8 mouse cellular contexts compared by ENCODE assay signal in the genomic region with DNA sequence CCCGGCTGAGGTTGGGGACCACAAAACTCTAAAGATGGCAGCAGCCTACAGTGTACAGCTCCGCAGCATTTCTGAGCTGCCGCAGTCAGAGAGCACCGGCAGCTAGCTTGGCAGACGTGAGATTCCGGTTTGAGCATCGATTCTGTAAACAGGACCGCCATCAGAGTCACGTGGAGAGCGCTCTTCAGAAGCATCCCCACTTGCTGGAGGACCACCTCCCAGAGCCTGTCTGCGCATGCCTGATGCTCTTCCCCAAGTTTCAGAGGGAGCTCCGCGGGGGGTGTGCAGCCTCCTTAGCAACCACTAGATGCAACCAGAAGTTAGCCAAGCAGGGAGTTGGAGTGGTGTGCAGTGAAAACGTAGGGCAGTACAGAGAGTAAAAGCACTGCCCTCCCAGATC. TPM values are rescaled to one million over a fixed set of nuclear protein-coding genes. Genes with fewer than 3 reads are reported as not detected.
DNase-seq lines count a peak whose midpoint lies in the region; ATAC-seq and TF ChIP-seq lines count a peak whose summit lies in the region.

No protein-coding gene starts in this region.

- no peak for TF ChIP-seq POLR2A in lung, adult 2 months (IDR thresholded peaks at IDR 0.05; ENCODE audit: borderline replicate concordance, extremely low read depth, low read depth, low read length)

- DNase-seq in lung, embryonic 14.5 days = peak; percentile 68
- no peak for DNase-seq in lung, adult 2 months
- peak; percentile 8 to 18 for DNase-seq in frontal cortex, postnatal 25 days (ENCODE audit: low spot score in 2 of 2)
- DNase-seq in lung, postnatal 0 days (ENCODE audit: low spot score) = peak; percentile 22
- DNase-seq in right cerebral cortex, postnatal 25 days = peak; percentile 39
- DNase-seq in thymus, postnatal 36 days = no peak
- DNase-seq in kidney, adult 9 months = no peak

- no peak overlapping the region for H3K9ac ChIP-seq in lung, embryonic 14.5 days
- H3K9ac ChIP-seq in intestine, postnatal 0 days (ENCODE audit: low read depth, low read length) = no peak overlapping the region
- H3K9ac ChIP-seq in lung, postnatal 0 days (replicated peaks; ENCODE audit: low read depth) = no peak overlapping the region

- no peaks in the 10 kb centered on the region for H3K36me3 ChIP-seq in lung, embryonic 14.5 days (ENCODE audit: insufficient read depth)
- no peaks in the 10 kb centered on the region for H3K36me3 ChIP-seq in intestine, postnatal 0 days (ENCODE audit: control insufficient read depth, insufficient read depth)
- no peaks in the 10 kb centered on the region for H3K36me3 ChIP-seq in lung, postnatal 0 days (ENCODE audit: insufficient read depth, low read length)

- WGBS in lung, embryonic 14.5 days = 6% methylated on average over 14 of the region's 14 CpGs
- WGBS in lung, adult 2 months = 14% methylated on average over 14 of the region's 14 CpGs
- WGBS in intestine, postnatal 0 days = 23% methylated on average over 14 of the region's 14 CpGs
- WGBS in lung, postnatal 0 days = 9% methylated on average over 14 of the region's 14 CpGs

- H3K27me3 ChIP-seq in lung, embryonic 14.5 days (ENCODE audit: insufficient read depth, low read length) = no peaks in the 10 kb centered on the region
- H3K27me3 ChIP-seq in intestine, postnatal 0 days (replicated peaks; ENCODE audit: control insufficient read depth, insufficient read depth, low read length) = no peaks in the 10 kb centered on the region
- no peaks in the 10 kb centered on the region for H3K27me3 ChIP-seq in lung, postnatal 0 days (replicated peaks; ENCODE audit: insufficient read depth, low read length)

- ATAC-seq in lung, embryonic 14.5 days (ENCODE audit: insufficient read depth) = peak; percentile 75
- ATAC-seq in intestine, postnatal 0 days = no peak
- ATAC-seq in lung, postnatal 0 days = peak; percentile 58

- TF ChIP-seq EP300 in lung, postnatal 0 days (IDR thresholded peaks at IDR 0.05) = no peak

- H3K4me1 ChIP-seq in lung, embryonic 14.5 days (ENCODE audit: insufficient read depth) = no peaks in the 10 kb centered on the region
- H3K4me1 ChIP-seq in lung, adult 2 months (ENCODE audit: control insufficient read depth, insufficient read depth, low read length) = no peaks in the 10 kb centered on the region; the same call in none of the 2 replicates
- no peaks in the 10 kb centered on the region for H3K4me1 ChIP-seq in intestine, postnatal 0 days (replicated peaks; ENCODE audit: control insufficient read depth, insufficient read depth, low read length)
- H3K4me1 ChIP-seq in lung, postnatal 0 days (ENCODE audit: insufficient read depth, low read depth, low read length) = 0 out of 2 replicates have a peak, but pooled peaks cover 5% of the 10 kb centered on the region

- no peak overlapping the region for H3K27ac ChIP-seq in lung, embryonic 14.5 days (ENCODE audit: low read depth)
- no peak overlapping the region for H3K27ac ChIP-seq in intestine, postnatal 0 days (ENCODE audit: low read depth, low read length)
- no peak overlapping the region for H3K27ac ChIP-seq in lung, postnatal 0 days (ENCODE audit: low read length)

- no peak for TF ChIP-seq CTCF in lung, embryonic 14.5 days (IDR thresholded peaks at IDR 0.05; ENCODE audit: low read depth)
- TF ChIP-seq CTCF in lung, adult 2 months (IDR thresholded peaks at IDR 0.05; ENCODE audit: insufficient read depth, low read length) = no peak
- no peak for TF ChIP-seq CTCF in intestine, postnatal 0 days (IDR thresholded peaks at IDR 0.05; ENCODE audit: low read depth)
- no peak for TF ChIP-seq CTCF in lung, postnatal 0 days (IDR thresholded peaks at IDR 0.05)

- no peaks in the 10 kb centered on the region for H3K9me3 ChIP-seq in lung, embryonic 14.5 days (ENCODE audit: low read depth, low read length)
- no peaks in the 10 kb centered on the region for H3K9me3 ChIP-seq in intestine, postnatal 0 days (ENCODE audit: control insufficient read depth)
- no peaks in the 10 kb centered on the region for H3K9me3 ChIP-seq in lung, postnatal 0 days (ENCODE audit: low read length)

- peak overlapping the region; percentile 56 for H3K4me2 ChIP-seq in lung, embryonic 14.5 days
- H3K4me2 ChIP-seq in intestine, postnatal 0 days (replicated peaks; ENCODE audit: low read depth) = peak overlapping the region; percentile 40; the same call in 1 of the 2 replicates
- 0 out of 2 replicates have a peak overlapping the region, but pooled peaks have one; percentile 9 for H3K4me2 ChIP-seq in lung, postnatal 0 days (replicated peaks; ENCODE audit: low read depth, low read length)

- peak overlapping the region; percentile 19; the same call in 1 of the 2 replicates for H3K4me3 ChIP-seq in lung, embryonic 14.5 days (ENCODE audit: low read depth, low read length)
- no peak overlapping the region for H3K4me3 ChIP-seq in lung, adult 2 months (replicated peaks; ENCODE audit: extremely low read depth, low read depth, low read length)
- H3K4me3 ChIP-seq in intestine, postnatal 0 days (ENCODE audit: low read depth, low read length) = no peak overlapping the region
- no peak overlapping the region for H3K4me3 ChIP-seq in lung, postnatal 0 days (ENCODE audit: low read depth, low read length)

RNA-seq across cellular contexts. Expression of a gene that starts 52.7 kb away (rescaled TPM):
- polyA plus RNA-seq in lung, embryonic 14.5 days (2014; fragmentation: Nextera tagmentation; extraction: Ambion mirVana) = 15.3 and 17.5 TPM in 2 replicates
- polyA plus RNA-seq in lung, adult 2 months (2012; rRNA removed) = 9.4 and 15.2 TPM in 2 replicates
- 5.3 and 5.7 TPM in 2 replicates for polyA plus RNA-seq in intestine, postnatal 0 days (2015; fragmentation: Nextera tagmentation; extraction: Ambion mirVana)
- 11.0 and 12.1 TPM in 2 replicates for polyA plus RNA-seq in lung, postnatal 0 days (2015; fragmentation: Nextera tagmentation; extraction: Ambion mirVana)

Comparison
In these comparisons a context has a peak if more than half of its experiments do, and no peak if none do; other contexts are left out.
1. DNase-seq: peak in lung, embryonic 14.5 days (single experiment), frontal cortex, postnatal 25 days (2 of 2), lung, postnatal 0 days (single experiment) and right cerebral cortex, postnatal 25 days (single experiment); none in lung, adult 2 months (single experiment), thymus, postnatal 36 days (0 of 2) and kidney, adult 9 months (single experiment).
2. Peak in every context shown above with its lines, with median percentiles within 50 percentile points of each other: H3K4me2 ChIP-seq.